Mouse (Mus musculus): ENCODE results near the gene Scly. TPM values are rescaled to one million over a fixed set of nuclear protein-coding genes. Genes with fewer than 3 reads are reported as not detected.

The Scly gene
- polyA plus RNA-seq, 2 experiments from 2014 or later: 57.1 to 91.0 TPM

GRCm38 (mm10) chr1:91301206-91301920 is 3.2 kb downstream of the Scly start:
- ATAC-seq: no peak

DNA sequence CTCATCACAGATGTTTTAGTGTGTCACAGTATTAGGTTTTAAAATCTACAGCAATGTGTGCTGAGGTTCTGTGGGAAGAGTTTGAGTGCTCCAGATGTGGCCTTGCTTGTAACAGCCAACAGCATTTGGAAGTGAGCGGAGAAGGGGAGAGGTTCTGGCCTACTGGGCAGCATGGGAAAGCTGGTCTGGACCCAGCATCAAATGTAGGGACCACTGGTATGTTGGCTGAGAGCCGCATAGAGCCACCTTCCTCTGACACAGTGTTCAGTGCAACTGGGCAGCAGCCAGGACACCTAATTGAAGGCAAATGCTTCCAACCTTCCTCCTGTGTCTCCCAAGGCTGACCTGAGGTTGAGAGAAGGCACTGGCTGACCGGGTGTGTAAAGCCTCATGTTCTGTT is 3.9 kb downstream of the Scly start:
- no peak for ATAC-seq

DNA sequence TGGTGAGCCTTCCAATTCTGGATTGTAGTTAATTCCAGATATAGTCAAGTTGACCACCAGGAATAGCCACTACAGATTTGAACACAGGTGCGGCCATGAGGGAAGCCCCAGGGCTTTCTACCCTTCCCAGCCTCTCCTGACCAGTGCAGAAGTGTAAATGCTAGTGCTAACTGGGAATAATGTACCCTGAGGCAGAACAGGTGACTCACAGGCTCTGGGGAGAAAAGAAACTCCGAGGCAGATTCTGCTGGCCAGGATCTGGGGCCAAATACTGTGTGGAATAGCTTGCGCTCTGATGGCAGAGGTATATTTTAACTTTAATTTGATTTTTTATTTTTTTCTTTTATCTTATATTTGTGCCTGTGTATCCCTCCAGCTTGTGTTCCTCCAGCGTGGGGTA is 6.5 kb downstream of the Scly start:
- ATAC-seq: no peak

DNA sequence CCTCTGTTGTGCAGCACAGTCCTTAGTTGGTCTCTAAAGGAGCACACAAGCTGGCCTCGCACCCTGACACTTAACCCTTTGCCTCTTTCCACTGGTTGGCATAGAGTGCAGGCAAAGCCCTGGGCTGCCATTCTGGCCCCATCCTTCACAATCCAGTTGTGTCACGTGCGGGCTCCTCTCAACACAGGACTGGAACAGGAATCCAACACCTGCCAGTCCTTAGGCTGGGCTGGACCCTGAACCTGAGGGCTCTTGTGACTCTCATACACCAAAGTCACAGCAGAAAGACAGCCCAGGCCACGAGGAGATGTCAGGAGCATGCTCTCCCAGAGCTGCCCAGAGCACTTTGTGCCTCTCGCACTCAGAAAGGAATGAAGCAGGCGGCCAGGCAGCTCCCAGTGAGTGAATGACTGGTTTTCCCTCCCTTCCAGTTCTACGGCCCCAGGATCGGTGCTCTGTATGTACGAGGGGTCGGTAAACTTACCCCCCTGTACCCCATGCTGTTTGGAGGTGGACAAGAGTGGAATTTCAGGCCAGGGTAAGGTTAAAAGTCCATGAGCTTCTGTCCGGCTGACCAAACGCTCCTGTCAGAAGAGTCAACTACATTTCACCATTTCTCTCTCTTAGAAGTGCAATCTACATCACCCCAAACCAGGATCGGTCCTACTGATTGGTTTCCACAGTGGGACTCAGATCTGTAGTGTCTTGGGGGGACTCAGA is 11.4 kb downstream of the Scly start:
- no peak for ATAC-seq

- no peak for ATAC-seq
Observed at GRCm38 (mm10) chr1:91312273-91312672, 14.1 kb downstream of the Scly start.

GRCm38 (mm10) chr1:91313251-91313650 is 15.1 kb downstream of the Scly start:
- ATAC-seq: no peak

GRCm38 (mm10) chr1:91317656-91318055 is 19.5 kb downstream of the Scly start:
- no peak for ATAC-seq

GRCm38 (mm10) chr1:91321760-91322438 is 23.8 kb downstream of the Scly start, which contains the start of gene Espnl:
Gene Espnl (plus strand): TSS chr1:91322075.
- ATAC-seq: no peak

GRCm38 (mm10) chr1:91324646-91325045 is 26.5 kb downstream of the Scly start:
- no peak for ATAC-seq

DNA sequence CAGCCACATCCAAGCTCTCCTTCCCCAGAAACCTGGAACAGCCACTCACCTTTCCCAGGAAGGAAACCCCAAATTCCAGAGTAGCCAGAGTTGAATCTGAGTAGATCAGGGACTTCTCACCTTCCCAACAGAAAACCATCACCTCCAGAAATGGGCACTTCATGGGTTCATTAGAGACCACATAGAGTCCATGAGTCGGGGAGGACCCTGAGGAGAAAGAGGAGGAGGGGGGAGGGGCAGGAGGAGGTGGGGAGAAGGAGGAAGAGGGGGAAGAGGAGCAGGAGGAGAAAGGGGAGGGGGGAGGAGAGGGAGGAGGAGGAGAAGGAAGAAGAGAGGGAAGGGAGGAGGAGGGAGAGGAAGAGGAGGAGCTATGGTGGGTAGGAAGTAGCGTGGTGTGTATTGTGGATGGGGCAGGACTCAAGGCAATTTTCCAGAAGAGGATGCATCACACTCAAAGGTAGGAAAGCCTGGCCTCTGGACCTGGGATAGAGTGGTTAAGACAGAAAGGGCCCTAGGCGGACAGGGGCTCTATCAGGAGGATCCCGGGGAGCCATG is 27.4 kb downstream of the Scly start:
- ATAC-seq: no peak

DNA sequence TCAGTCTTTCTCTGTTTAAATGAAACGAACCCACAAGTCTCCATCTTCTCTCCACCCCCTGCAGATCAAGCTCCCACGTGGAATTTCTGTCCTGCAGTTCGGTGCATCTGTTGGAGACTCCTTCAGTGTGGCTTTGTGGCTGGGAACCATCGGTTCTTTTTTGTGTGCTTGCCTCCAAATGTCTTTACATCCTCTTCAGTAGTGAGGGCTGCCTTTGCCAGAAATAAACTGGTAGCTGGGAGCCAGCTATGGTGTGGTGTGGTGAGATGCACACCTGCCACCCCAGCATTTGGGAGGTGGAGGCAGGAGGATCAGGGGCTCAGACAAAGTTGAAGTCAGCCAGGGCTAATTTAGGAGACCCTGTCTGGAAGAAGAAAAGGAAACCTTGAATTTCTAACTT is 34.0 kb downstream of the Scly start:
- no peak for ATAC-seq

DNA sequence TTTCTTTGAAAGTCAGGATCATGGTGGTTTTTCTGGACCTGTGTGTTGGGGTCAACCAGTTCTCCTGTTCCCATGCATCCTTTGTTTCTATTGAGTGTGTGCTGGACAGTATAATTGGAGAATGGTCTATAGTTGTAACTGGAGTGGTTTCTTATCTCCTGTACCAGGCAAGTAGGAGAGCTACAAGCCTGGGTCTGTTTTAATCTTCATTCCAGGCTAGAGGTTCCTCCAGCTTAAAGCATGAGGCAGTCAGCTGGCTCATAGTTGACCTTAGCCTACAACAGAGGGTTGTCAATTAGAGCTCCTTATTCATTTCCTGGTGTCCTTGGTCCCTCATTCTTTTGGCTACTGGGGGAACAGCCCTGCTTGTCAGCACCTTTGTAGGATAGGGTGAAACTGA is 35.4 kb downstream of the Scly start:
- no peak for ATAC-seq

GRCm38 (mm10) chr1:91337355-91337754 is 39.2 kb downstream of the Scly start:
- no peak for ATAC-seq

- no peak for ATAC-seq
Observed at GRCm38 (mm10) chr1:91344001-91344400, 45.9 kb downstream of the Scly start.

DNA sequence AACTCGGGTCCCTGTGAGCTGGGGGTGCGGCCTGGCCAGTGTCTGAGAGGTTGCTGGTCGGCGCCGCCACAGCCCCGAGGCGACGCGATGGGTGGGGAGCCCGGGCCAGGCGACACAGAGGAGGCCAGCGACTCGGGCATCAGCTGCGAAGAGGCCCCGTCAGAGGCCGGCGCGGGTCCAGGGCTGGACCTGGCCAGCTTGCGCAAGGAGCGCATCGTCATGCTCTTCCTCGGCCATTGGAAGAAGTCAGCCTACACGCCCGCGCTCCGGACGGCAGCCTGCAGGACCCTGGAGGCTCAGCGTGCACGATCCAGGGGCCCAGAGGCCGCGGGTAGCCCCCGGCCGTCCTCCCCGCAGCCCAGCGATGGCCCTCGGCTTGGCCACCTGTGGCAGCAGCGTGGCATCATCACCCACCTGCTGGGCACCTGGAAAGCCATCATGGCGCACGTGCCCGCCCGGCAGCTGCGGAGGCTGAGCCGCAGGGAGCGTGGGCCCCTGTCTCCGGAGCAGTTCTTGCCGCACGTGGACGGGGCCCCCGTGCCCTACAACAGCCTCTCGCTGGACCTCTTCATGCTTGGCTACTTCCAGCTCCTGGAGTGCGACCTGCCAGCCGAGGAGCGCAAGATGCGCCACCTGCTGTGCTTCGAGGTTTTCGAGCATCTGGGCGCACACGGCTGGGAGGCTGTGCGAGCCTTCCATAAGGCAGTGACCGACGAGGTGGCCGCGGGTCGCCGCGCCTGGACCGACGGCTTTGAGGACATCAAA is 47.0 kb downstream of the Scly start:
- no peak for ATAC-seq

GRCm38 (mm10) chr1:91346892-91347291 is 48.8 kb downstream of the Scly start:
- ATAC-seq: peak; percentile 74

- ATAC-seq: no peak
Observed at GRCm38 (mm10) chr1:91350841-91351240, 52.7 kb downstream of the Scly start, which contains the start of gene Klhl30. Gene Klhl30 (plus strand): TSS chr1:91351016.

DNA sequence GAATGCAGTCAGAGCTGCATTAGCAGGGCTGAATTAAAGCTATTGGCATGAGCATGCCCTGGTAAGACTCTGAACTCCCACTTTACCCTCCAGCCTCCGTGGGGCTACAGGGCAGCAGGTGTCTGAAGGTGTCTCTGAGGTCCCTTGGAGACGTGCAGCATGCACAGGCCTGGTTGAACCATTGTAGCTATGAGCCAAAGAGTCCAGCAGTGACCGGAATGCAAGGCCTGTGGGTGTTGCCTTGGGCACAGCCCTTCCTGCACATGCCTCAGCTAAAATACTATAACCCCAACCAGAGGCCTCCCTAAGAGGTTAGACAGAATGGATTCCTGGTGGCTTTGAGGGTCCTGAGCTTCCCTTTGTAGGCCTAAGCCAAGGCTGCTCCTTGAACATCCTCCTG is 53.1 kb downstream of the Scly start:
- no peak for ATAC-seq

GRCm38 (mm10) chr1:91352277-91352676 is 54.1 kb downstream of the Scly start:
- ATAC-seq: no peak

GRCm38 (mm10) chr1:91356105-91356504 is 58.0 kb downstream of the Scly start:
- no peak for ATAC-seq

DNA sequence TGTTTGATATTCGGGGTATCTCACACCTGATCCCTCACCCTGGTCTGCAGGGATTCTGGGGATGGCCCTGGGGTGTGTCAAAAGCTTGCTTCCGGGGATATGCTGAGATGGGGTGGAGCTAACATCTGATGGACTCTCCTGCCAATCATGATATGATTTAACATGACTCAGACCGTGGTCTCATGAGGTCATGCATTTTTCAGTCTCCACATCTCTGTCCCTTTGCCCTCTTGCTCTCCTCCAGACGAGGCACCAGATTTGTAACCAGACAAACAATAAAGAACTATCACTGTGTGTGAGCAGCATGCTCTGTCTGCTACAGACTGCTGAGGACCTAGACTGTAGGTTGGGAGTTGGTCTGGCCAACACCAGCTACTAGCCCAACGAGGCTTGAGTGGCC is 64.0 kb downstream of the Scly start:
- no peak for ATAC-seq

- no peak for ATAC-seq
Observed at GRCm38 (mm10) chr1:91364822-91365644, 66.9 kb downstream of the Scly start.

Data from CD4-positive, CD25-positive, alpha-beta regulatory T cell, adult 4 months (primary cell).